Mouse (Mus musculus) myocyte (in vitro differentiated cells): ENCODE results near the gene Ndufa10.

Experiments used
- E2F4 ChIP-seq: IDR thresholded peaks from one replicate; pipeline ENCODE4 v1.6.1; 2011; ENCODE audit warnings: mild to moderate bottlenecking, control low read depth, moderate library complexity; ENCODE audit not compliant: insufficient read depth
- MAX ChIP-seq: IDR thresholded peaks from one replicate; pipeline ENCODE4 v1.6.1; 2011; ENCODE audit warnings: low read depth, mild to moderate bottlenecking, control low read depth
- POLR2A ChIP-seq: IDR thresholded peaks from one replicate; pipeline ENCODE4 v1.6.1; 2011; ENCODE audit warnings: low read depth, mild to moderate bottlenecking, control low read depth, moderate library complexity; ENCODE audit not compliant: insufficient read length
- SRF ChIP-seq: IDR thresholded peaks from one replicate; pipeline ENCODE4 v1.6.1; 2011; ENCODE audit warnings: low read depth; ENCODE audit not compliant: control insufficient read depth, insufficient read length

- TF ChIP-seq E2F4 (no peak), POLR2A (peak; percentile 87), MAX (no peak), SRF (peak; percentile 85)
These were observed at the start of gene Ndufa10 for GRCm38 (mm10) chr1:92473165-92474041.
